Mouse (Mus musculus): ENCODE results near the gene Mapk10. TPM values are rescaled to one million over a fixed set of nuclear protein-coding genes. Genes with fewer than 3 reads are reported as not detected.

Gene Mapk10
- polyA plus RNA-seq, 1 experiment from 2014 or later = 86.6 TPM

- Histone ChIP-seq H3K4me2 (replicated peaks) (no peak overlapping the region), H3K9me3 (ENCODE audit: control insufficient read depth, low read length) (no peaks in the 10 kb centered on the region), H3K36me3 (replicated peaks; ENCODE audit: control insufficient read depth, insufficient read depth) (no peaks in the 10 kb centered on the region), H3K4me3 (replicated peaks; ENCODE audit: low read length) (no peak overlapping the region), H3K9ac (no peak overlapping the region), H3K4me1 (replicated peaks; ENCODE audit: control insufficient read depth, insufficient read depth, low read length) (peaks cover 19% of the 10 kb centered on the region), H3K27me3 (ENCODE audit: control insufficient read depth, insufficient read depth, low read length) (no peaks in the 10 kb centered on the region), H3K27ac (no peak overlapping the region)
- ATAC-seq (ENCODE audit: low FRiP score) (no peak), DNase-seq (ENCODE audit: low spot score) (no peak)
- WGBS = 85% methylated on average over 7 of the region's 7 CpGs
These were observed 35.1 kb downstream of the Mapk10 start for GRCm38 (mm10) chr5:103175989-103176388.

GRCm38 (mm10) chr5:103174607-103175006, 36.5 kb downstream of the Mapk10 start:
- Histone ChIP-seq H3K4me3 (replicated peaks; ENCODE audit: low read length) (no peak overlapping the region), H3K27ac (0 out of 2 replicates have a peak overlapping the region, but pooled peaks have one; percentile 38), H3K27me3 (ENCODE audit: control insufficient read depth, insufficient read depth, low read length) (no peaks in the 10 kb centered on the region), H3K36me3 (replicated peaks; ENCODE audit: control insufficient read depth, insufficient read depth) (no peaks in the 10 kb centered on the region), H3K4me2 (replicated peaks) (no peak overlapping the region), H3K9ac (no peak overlapping the region), H3K4me1 (replicated peaks; ENCODE audit: control insufficient read depth, insufficient read depth, low read length) (peaks cover 19% of the 10 kb centered on the region), H3K9me3 (ENCODE audit: control insufficient read depth, low read length) (0 out of 2 replicates have a peak, but pooled peaks cover 3% of the 10 kb centered on the region)
- ATAC-seq (ENCODE audit: low FRiP score) = no peak
- no peak for DNase-seq (ENCODE audit: low spot score)
- 40% methylated on average over 7 of the region's 7 CpGs for WGBS

- no peak overlapping the region for H3K9ac ChIP-seq
- ATAC-seq (ENCODE audit: low FRiP score) (no peak), DNase-seq (ENCODE audit: low spot score) (no peak)
- H3K4me3 ChIP-seq (replicated peaks; ENCODE audit: low read length) = no peak overlapping the region
- H3K27me3 ChIP-seq (ENCODE audit: control insufficient read depth, insufficient read depth, low read length) = no peaks in the 10 kb centered on the region
- no peaks in the 10 kb centered on the region for H3K36me3 ChIP-seq (replicated peaks; ENCODE audit: control insufficient read depth, insufficient read depth)
- 89% methylated on average over 3 of the region's 3 CpGs for WGBS
- H3K9me3 ChIP-seq (ENCODE audit: control insufficient read depth, low read length) = 0 out of 2 replicates have a peak, but pooled peaks cover 4% of the 10 kb centered on the region
- no peak overlapping the region for H3K4me2 ChIP-seq (replicated peaks)
- no peak overlapping the region for H3K27ac ChIP-seq
- H3K4me1 ChIP-seq (replicated peaks; ENCODE audit: control insufficient read depth, insufficient read depth, low read length) = peaks cover 12% of the 10 kb centered on the region; the same call in 1 of the 2 replicates
These were observed 39.9 kb downstream of the Mapk10 start for GRCm38 (mm10) chr5:103171207-103171606.

- peaks cover 13% of the 10 kb centered on the region for H3K4me1 ChIP-seq (replicated peaks; ENCODE audit: control insufficient read depth, insufficient read depth, low read length)
- no peak overlapping the region for H3K4me2 ChIP-seq (replicated peaks)
- peak overlapping the region; percentile 44 for H3K27ac ChIP-seq
- no peak for ATAC-seq (ENCODE audit: low FRiP score)
- no peak for DNase-seq (ENCODE audit: low spot score)
- H3K27me3 ChIP-seq (ENCODE audit: control insufficient read depth, insufficient read depth, low read length) = no peaks in the 10 kb centered on the region
- H3K36me3 ChIP-seq (replicated peaks; ENCODE audit: control insufficient read depth, insufficient read depth) = no peaks in the 10 kb centered on the region
- H3K9ac ChIP-seq = no peak overlapping the region
- 50% methylated on average over 5 of the region's 5 CpGs for WGBS
- no peak overlapping the region for H3K4me3 ChIP-seq (replicated peaks; ENCODE audit: low read length)
- H3K9me3 ChIP-seq (ENCODE audit: control insufficient read depth, low read length) = 0 out of 2 replicates have a peak, but pooled peaks cover 4% of the 10 kb centered on the region
These were observed 43.8 kb downstream of the Mapk10 start for GRCm38 (mm10) chr5:103167371-103167770.

- ATAC-seq (ENCODE audit: low FRiP score) (no peak), DNase-seq (ENCODE audit: low spot score) (no peak)
- H3K27ac ChIP-seq = 0 out of 2 replicates have a peak overlapping the region, but pooled peaks have one; percentile 44
- 0 out of 2 replicates have a peak, but pooled peaks cover 4% of the 10 kb centered on the region for H3K9me3 ChIP-seq (ENCODE audit: control insufficient read depth, low read length)
- H3K4me3 ChIP-seq (replicated peaks; ENCODE audit: low read length) = no peak overlapping the region
- no peaks in the 10 kb centered on the region for H3K27me3 ChIP-seq (ENCODE audit: control insufficient read depth, insufficient read depth, low read length)
- H3K36me3 ChIP-seq (replicated peaks; ENCODE audit: control insufficient read depth, insufficient read depth) = no peaks in the 10 kb centered on the region
- H3K4me1 ChIP-seq (replicated peaks; ENCODE audit: control insufficient read depth, insufficient read depth, low read length) = peaks cover 19% of the 10 kb centered on the region
- WGBS = 70% methylated on average over 2 of the region's 2 CpGs
- H3K4me2 ChIP-seq (replicated peaks) = no peak overlapping the region
- no peak overlapping the region for H3K9ac ChIP-seq
These were observed 44.4 kb downstream of the Mapk10 start for GRCm38 (mm10) chr5:103166755-103167154.

GRCm38 (mm10) chr5:103164022-103164421, 47.1 kb downstream of the Mapk10 start:
- Histone ChIP-seq H3K9me3 (ENCODE audit: control insufficient read depth, low read length) (no peaks in the 10 kb centered on the region), H3K4me2 (replicated peaks) (no peak overlapping the region), H3K9ac (no peak overlapping the region), H3K36me3 (replicated peaks; ENCODE audit: control insufficient read depth, insufficient read depth) (no peaks in the 10 kb centered on the region), H3K4me3 (replicated peaks; ENCODE audit: low read length) (no peak overlapping the region), H3K27ac (no peak overlapping the region), H3K4me1 (replicated peaks; ENCODE audit: control insufficient read depth, insufficient read depth, low read length) (peaks cover 38% of the 10 kb centered on the region), H3K27me3 (ENCODE audit: control insufficient read depth, insufficient read depth, low read length) (no peaks in the 10 kb centered on the region)
- DNase-seq (ENCODE audit: low spot score) (no peak), ATAC-seq (ENCODE audit: low FRiP score) (no peak)
- WGBS = 95% methylated on average over 3 of the region's 3 CpGs

GRCm38 (mm10) chr5:103161574-103161973, 49.6 kb downstream of the Mapk10 start:
- H3K4me3 ChIP-seq (replicated peaks; ENCODE audit: low read length) = no peak overlapping the region
- no peaks in the 10 kb centered on the region for H3K36me3 ChIP-seq (replicated peaks; ENCODE audit: control insufficient read depth, insufficient read depth)
- H3K9me3 ChIP-seq (ENCODE audit: control insufficient read depth, low read length) = no peaks in the 10 kb centered on the region
- peak overlapping the region; percentile 36 for H3K4me2 ChIP-seq (replicated peaks)
- no peak overlapping the region for H3K9ac ChIP-seq
- DNase-seq (ENCODE audit: low spot score) = no peak
- 8% methylated on average over 3 of the region's 3 CpGs for WGBS
- peaks cover 30% of the 10 kb centered on the region for H3K4me1 ChIP-seq (replicated peaks; ENCODE audit: control insufficient read depth, insufficient read depth, low read length)
- H3K27ac ChIP-seq = peak overlapping the region; percentile 93
- peak; percentile 59; the same call in 1 of the 2 replicates for ATAC-seq (ENCODE audit: low FRiP score)
- no peaks in the 10 kb centered on the region for H3K27me3 ChIP-seq (ENCODE audit: control insufficient read depth, insufficient read depth, low read length)

- no peak overlapping the region for H3K4me3 ChIP-seq (replicated peaks; ENCODE audit: low read length)
- peak overlapping the region; percentile 93 for H3K27ac ChIP-seq
- peak overlapping the region; percentile 36 for H3K4me2 ChIP-seq (replicated peaks)
- WGBS = 11% methylated on average over 1 of the region's 1 CpGs
- peak; percentile 93 for ATAC-seq (ENCODE audit: low FRiP score)
- no peaks in the 10 kb centered on the region for H3K27me3 ChIP-seq (ENCODE audit: control insufficient read depth, insufficient read depth, low read length)
- H3K4me1 ChIP-seq (replicated peaks; ENCODE audit: control insufficient read depth, insufficient read depth, low read length) = peaks cover 30% of the 10 kb centered on the region
- 0 out of 2 replicates have a peak overlapping the region, but pooled peaks have one; percentile 14 for H3K9ac ChIP-seq
- no peaks in the 10 kb centered on the region for H3K9me3 ChIP-seq (ENCODE audit: control insufficient read depth, low read length)
- peak; percentile 81 for DNase-seq (ENCODE audit: low spot score)
- H3K36me3 ChIP-seq (replicated peaks; ENCODE audit: control insufficient read depth, insufficient read depth) = no peaks in the 10 kb centered on the region
These were observed 50.0 kb downstream of the Mapk10 start for GRCm38 (mm10) chr5:103161196-103161540.

GRCm38 (mm10) chr5:103160314-103161195, 50.6 kb downstream of the Mapk10 start:
- ATAC-seq (ENCODE audit: low FRiP score) (peak; percentile 75), DNase-seq (ENCODE audit: low spot score) (peak; percentile 51)
- H3K27ac ChIP-seq = peak overlapping the region; percentile 93
- H3K4me1 ChIP-seq (replicated peaks; ENCODE audit: control insufficient read depth, insufficient read depth, low read length) = peaks cover 30% of the 10 kb centered on the region
- H3K36me3 ChIP-seq (replicated peaks; ENCODE audit: control insufficient read depth, insufficient read depth) = no peaks in the 10 kb centered on the region
- no peak overlapping the region for H3K4me3 ChIP-seq (replicated peaks; ENCODE audit: low read length)
- no peaks in the 10 kb centered on the region for H3K9me3 ChIP-seq (ENCODE audit: control insufficient read depth, low read length)
- H3K27me3 ChIP-seq (ENCODE audit: control insufficient read depth, insufficient read depth, low read length) = no peaks in the 10 kb centered on the region
- 15% methylated on average over 8 of the region's 8 CpGs for WGBS
- H3K9ac ChIP-seq = 0 out of 2 replicates have a peak overlapping the region, but pooled peaks have one; percentile 14
- peak overlapping the region; percentile 23; the same call in 1 of the 2 replicates for H3K4me2 ChIP-seq (replicated peaks)
